Mouse (Mus musculus): ENCODE results near the gene Ctf2. TPM values are rescaled to one million over a fixed set of nuclear protein-coding genes. Genes with fewer than 3 reads are reported as not detected.
"Not testable (repeated sequence)": the region's sequence is repeated elsewhere in the genome, so short reads cannot be mapped to it uniquely, and the experiment has no call there.

The Ctf2 gene
- polyA plus RNA-seq, 1 experiment from 2014 or later, result 0.23 TPM

DNA sequence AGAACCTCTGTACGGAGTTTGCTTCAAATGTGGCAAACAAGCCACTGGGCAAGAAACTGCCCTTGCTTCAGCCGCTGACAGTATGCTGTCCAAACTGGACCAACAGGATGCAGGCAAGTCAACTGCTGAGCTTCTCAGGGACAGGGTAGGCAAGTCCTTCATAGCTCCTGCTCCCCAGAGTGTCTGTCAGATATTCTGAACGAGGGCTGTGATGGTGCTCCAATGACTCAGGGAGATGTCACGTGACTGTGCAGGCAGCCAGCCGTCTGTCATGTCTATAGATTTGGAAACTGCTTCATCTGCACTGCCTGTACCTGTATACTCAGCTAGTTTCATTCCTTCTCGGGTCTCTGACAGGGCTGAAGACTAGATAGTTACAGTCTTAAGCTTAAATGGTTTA lies 33.0 kb downstream of the Ctf2 start:
- H3K4me1 ChIP-seq (replicated peaks; ENCODE audit: control insufficient read depth, insufficient read depth, low read length), result no peaks in the 10 kb centered on the region
- ATAC-seq (ENCODE audit: low read depth), result no peak
- WGBS, result 69% methylated on average over 6 of the region's 6 CpGs
- H3K27ac ChIP-seq (ENCODE audit: low read length), result no peak overlapping the region
- H3K9ac ChIP-seq (ENCODE audit: low read length), result no peak overlapping the region
- H3K36me3 ChIP-seq (ENCODE audit: control insufficient read depth, insufficient read depth, low read length), result peaks cover 13% of the 10 kb centered on the region
- no peaks in the 10 kb centered on the region for H3K27me3 ChIP-seq (ENCODE audit: control insufficient read depth, insufficient read depth, low read depth, low read length)
- H3K4me3 ChIP-seq (ENCODE audit: low read length), result no peak overlapping the region
- H3K9me3 ChIP-seq (ENCODE audit: control insufficient read depth, low read length), result no peaks in the 10 kb centered on the region; the same call in 1 of the 2 replicates
- H3K4me2 ChIP-seq (ENCODE audit: low read depth, low read length), result no peak overlapping the region

DNA sequence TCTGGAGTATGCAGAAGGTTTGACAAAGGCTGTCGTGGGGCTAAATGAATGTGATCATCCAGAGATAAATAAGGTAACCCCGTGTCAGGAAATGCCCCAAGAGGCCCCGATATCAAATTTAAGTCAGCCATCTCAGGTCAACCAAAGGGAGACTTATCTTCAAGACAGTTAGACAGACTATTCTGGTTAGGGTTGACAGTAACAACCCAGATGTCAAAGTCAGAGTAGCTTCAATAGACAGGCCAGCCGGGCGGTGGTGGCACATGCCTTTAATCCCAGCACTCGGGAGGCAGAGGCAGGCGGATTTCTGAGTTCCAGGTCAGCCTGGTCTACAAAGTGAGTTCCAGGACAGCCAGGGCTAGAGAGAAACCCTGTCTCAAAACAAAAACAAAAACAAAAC lies 38.2 kb downstream of the Ctf2 start:
- not testable (repeated sequence) for H3K4me2 ChIP-seq (ENCODE audit: low read depth, low read length); H3K4me3 ChIP-seq (ENCODE audit: low read length); H3K9me3 ChIP-seq (ENCODE audit: control insufficient read depth, low read length); H3K9ac ChIP-seq (ENCODE audit: low read length); H3K27ac ChIP-seq (ENCODE audit: low read length); H3K27me3 ChIP-seq (ENCODE audit: control insufficient read depth, insufficient read depth, low read depth, low read length); H3K4me1 ChIP-seq (replicated peaks; ENCODE audit: control insufficient read depth, insufficient read depth, low read length); ATAC-seq (ENCODE audit: low read depth); H3K36me3 ChIP-seq (ENCODE audit: control insufficient read depth, insufficient read depth, low read length)
- WGBS, result 84% methylated on average over 7 of the region's 7 CpGs

DNA sequence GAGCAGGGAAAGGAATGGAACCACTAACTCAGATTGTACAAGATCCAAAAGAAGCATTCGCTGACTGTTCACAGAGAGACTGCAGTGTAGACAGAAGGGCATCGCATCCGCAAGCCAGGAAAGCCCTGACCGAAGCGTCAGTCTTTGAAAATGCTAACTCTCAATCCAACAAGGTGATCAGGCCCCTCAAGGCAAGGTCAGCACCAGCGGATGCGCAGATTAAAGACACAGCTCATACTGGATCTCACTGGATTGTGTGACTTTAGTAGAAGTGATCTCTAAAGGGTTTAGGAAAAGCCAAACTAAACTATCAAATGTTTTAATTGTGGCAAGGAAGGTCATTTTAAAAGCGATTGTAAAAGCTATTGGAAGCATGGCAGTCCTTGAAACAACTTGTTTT lies 38.7 kb downstream of the Ctf2 start:
- H3K27ac ChIP-seq (ENCODE audit: low read length), result no peak overlapping the region
- peaks cover 7% of the 10 kb centered on the region for H3K4me1 ChIP-seq (replicated peaks; ENCODE audit: control insufficient read depth, insufficient read depth, low read length)
- H3K9ac ChIP-seq (ENCODE audit: low read length), result no peak overlapping the region
- H3K36me3 ChIP-seq (ENCODE audit: control insufficient read depth, insufficient read depth, low read length), result no peaks in the 10 kb centered on the region
- H3K9me3 ChIP-seq (ENCODE audit: control insufficient read depth, low read length), result no peaks in the 10 kb centered on the region
- H3K4me2 ChIP-seq (ENCODE audit: low read depth, low read length), result no peak overlapping the region
- no peak overlapping the region for H3K4me3 ChIP-seq (ENCODE audit: low read length)
- H3K27me3 ChIP-seq (ENCODE audit: control insufficient read depth, insufficient read depth, low read depth, low read length), result no peaks in the 10 kb centered on the region
- ATAC-seq (ENCODE audit: low read depth), result no peak
- WGBS, result 95% methylated on average over 8 of the region's 8 CpGs

DNA sequence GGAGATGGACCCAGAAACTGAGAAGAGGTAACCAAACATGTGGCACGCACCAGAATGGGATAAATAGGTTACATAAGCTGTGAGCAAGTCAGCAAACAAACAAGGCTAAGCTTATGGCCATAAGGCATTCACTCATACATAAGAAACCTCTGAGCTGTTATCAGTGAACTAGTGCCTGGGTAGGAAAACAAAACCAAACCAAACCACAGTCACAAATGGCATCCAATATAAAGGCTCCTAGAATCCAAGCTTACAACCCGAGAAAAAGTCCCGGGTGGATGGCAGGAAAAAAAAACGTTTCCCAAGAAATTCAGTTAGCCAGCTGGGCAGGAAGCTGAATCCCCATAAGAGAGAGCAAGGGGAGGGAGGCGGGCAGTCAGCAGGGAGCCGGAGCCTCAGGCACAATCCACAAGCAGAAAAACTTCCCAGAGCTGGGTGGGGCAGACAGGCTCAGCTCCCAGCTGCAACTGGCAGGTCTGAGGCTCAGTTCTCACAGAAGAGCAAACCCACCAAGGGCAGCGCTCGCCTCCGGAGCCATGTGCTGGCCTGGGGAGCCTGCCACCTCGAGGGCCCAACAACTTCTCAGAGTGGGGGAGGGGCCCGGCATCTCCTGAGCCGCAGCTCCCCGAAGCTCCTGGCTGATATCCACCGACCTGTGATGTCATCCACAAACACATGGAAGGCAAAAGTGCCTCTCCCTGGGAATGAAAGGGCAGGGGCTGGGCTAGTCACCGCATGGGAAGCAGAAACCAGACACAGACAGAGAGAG lies 40.6 kb downstream of the Ctf2 start:
- Histone ChIP-seq H3K4me1 (replicated peaks; ENCODE audit: control insufficient read depth, insufficient read depth, low read length) (peaks cover 7% of the 10 kb centered on the region), H3K9ac (ENCODE audit: low read length) (peak overlapping the region; percentile 67), H3K36me3 (ENCODE audit: control insufficient read depth, insufficient read depth, low read length) (no peaks in the 10 kb centered on the region), H3K27me3 (ENCODE audit: control insufficient read depth, insufficient read depth, low read depth, low read length) (no peaks in the 10 kb centered on the region), H3K4me2 (ENCODE audit: low read depth, low read length) (peak overlapping the region; percentile 64), H3K4me3 (ENCODE audit: low read length) (peak overlapping the region; percentile 43), H3K9me3 (ENCODE audit: control insufficient read depth, low read length) (no peaks in the 10 kb centered on the region), H3K27ac (ENCODE audit: low read length) (peak overlapping the region; percentile 89)
- ATAC-seq (ENCODE audit: low read depth), result peak; percentile 94
- WGBS, result 6% methylated on average over 14 of the region's 15 CpGs

DNA sequence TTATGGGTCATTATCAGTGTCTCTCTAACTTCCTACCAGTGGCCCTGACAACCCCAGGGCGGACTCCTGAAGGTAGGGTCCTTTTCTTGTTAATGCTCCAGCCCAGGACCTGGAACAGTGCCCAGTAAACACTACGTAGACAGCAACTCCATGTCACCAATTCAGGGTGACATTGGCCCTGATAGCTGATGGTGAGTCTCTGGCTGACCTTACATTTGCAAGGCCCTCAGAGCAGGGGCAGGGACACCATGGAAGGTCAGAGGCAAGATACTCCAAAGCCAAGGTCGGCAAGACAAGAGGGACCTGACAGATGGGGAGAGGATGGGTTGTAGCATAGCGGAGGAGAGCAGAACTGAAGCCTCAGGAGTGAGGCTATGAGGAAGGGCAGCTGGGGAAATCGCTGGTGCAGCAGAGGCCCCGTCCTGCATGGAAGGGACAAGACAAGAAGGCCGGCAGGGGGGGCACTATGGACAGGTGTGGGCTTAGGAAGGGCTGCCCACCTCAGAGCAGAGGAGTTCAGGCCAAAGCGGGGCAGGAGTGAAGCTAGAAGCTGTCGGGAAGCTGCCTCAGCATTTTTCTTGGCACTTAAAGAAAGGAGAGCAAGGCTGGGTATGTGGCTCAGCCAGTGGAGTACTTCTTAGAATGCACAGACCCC lies 42.2 kb downstream of the Ctf2 start:
- Histone ChIP-seq H3K9me3 (ENCODE audit: control insufficient read depth, low read length) (no peaks in the 10 kb centered on the region), H3K27ac (ENCODE audit: low read length) (no peak overlapping the region), H3K4me1 (replicated peaks; ENCODE audit: control insufficient read depth, insufficient read depth, low read length) (peaks cover 19% of the 10 kb centered on the region), H3K4me2 (ENCODE audit: low read depth, low read length) (no peak overlapping the region), H3K4me3 (ENCODE audit: low read length) (no peak overlapping the region), H3K36me3 (ENCODE audit: control insufficient read depth, insufficient read depth, low read length) (no peaks in the 10 kb centered on the region), H3K9ac (ENCODE audit: low read length) (no peak overlapping the region), H3K27me3 (ENCODE audit: control insufficient read depth, insufficient read depth, low read depth, low read length) (no peaks in the 10 kb centered on the region)
- ATAC-seq (ENCODE audit: low read depth), result no peak
- WGBS, result 64% methylated on average over 9 of the region's 9 CpGs

DNA sequence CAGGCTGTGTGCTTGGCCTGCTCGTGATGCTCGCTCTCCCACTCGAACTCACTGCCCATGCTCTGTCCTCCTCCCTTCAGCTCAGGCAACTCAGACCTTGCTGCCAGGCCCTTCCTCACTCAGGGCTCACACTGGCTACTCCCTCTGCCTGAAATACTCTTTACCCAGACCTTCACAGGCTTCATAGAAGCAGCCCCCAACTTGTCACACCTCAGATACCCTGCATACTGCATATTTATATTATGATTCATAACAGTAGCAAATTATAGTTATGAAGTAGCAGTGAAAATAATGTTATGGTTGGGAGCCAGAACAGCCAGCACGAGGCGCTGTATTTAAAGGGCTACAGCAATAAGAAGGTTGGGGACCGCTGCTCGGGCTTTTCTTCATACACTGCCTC lies 43.0 kb downstream of the Ctf2 start:
- H3K27me3 ChIP-seq (ENCODE audit: control insufficient read depth, insufficient read depth, low read depth, low read length), result no peaks in the 10 kb centered on the region
- no peak overlapping the region for H3K27ac ChIP-seq (ENCODE audit: low read length)
- H3K36me3 ChIP-seq (ENCODE audit: control insufficient read depth, insufficient read depth, low read length), result no peaks in the 10 kb centered on the region
- H3K4me1 ChIP-seq (replicated peaks; ENCODE audit: control insufficient read depth, insufficient read depth, low read length), result peaks cover 20% of the 10 kb centered on the region
- H3K9ac ChIP-seq (ENCODE audit: low read length), result no peak overlapping the region
- no peak overlapping the region for H3K4me3 ChIP-seq (ENCODE audit: low read length)
- 75% methylated on average over 7 of the region's 7 CpGs for WGBS
- no peak for ATAC-seq (ENCODE audit: low read depth)
- no peak overlapping the region for H3K4me2 ChIP-seq (ENCODE audit: low read depth, low read length)
- no peaks in the 10 kb centered on the region for H3K9me3 ChIP-seq (ENCODE audit: control insufficient read depth, low read length)

DNA sequence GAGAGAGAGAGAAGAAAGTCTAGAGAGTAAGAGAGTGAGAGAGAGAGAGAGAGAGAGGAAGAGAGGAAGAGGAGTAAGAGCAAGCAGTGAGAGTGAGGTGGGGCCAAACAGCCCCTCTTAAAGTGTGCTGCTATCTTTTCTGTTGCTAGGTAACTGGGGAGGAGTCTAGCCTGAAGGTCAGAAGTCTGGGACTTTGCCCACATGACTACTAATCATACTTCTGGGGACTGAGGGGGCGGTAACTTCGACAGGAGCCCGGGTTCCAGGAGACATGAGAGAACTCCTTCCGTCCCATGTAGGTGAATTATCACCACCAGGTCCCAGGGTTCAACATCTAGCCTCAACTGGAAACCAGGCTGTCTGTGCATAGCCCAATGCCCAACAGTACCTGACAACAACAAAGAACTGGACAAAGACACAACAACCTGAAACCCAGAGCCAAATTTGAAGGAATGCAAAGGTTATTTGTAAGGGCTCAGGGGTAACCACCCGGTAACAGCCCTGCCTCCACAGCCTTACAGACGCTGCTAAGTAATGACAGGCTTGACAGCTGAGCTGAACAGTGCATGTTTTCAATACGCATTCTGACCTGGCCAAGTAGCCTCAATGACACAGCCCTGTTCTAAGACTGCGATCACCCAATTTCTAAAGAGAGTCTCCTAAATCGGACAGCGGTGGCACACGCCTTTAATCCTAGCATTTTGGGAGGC lies 45.1 kb downstream of the Ctf2 start:
- Histone ChIP-seq H3K27me3 (ENCODE audit: control insufficient read depth, insufficient read depth, low read depth, low read length) (no peaks in the 10 kb centered on the region), H3K9ac (ENCODE audit: low read length) (no peak overlapping the region), H3K4me2 (ENCODE audit: low read depth, low read length) (no peak overlapping the region), H3K27ac (ENCODE audit: low read length) (no peak overlapping the region), H3K4me3 (ENCODE audit: low read length) (no peak overlapping the region), H3K36me3 (ENCODE audit: control insufficient read depth, insufficient read depth, low read length) (no peaks in the 10 kb centered on the region), H3K9me3 (ENCODE audit: control insufficient read depth, low read length) (no peaks in the 10 kb centered on the region), H3K4me1 (replicated peaks; ENCODE audit: control insufficient read depth, insufficient read depth, low read length) (peaks cover 20% of the 10 kb centered on the region)
- whole genome bisulfite sequencing, result 63% methylated on average over 11 of the region's 11 CpGs
- ATAC-seq (ENCODE audit: low read depth), result no peak

DNA sequence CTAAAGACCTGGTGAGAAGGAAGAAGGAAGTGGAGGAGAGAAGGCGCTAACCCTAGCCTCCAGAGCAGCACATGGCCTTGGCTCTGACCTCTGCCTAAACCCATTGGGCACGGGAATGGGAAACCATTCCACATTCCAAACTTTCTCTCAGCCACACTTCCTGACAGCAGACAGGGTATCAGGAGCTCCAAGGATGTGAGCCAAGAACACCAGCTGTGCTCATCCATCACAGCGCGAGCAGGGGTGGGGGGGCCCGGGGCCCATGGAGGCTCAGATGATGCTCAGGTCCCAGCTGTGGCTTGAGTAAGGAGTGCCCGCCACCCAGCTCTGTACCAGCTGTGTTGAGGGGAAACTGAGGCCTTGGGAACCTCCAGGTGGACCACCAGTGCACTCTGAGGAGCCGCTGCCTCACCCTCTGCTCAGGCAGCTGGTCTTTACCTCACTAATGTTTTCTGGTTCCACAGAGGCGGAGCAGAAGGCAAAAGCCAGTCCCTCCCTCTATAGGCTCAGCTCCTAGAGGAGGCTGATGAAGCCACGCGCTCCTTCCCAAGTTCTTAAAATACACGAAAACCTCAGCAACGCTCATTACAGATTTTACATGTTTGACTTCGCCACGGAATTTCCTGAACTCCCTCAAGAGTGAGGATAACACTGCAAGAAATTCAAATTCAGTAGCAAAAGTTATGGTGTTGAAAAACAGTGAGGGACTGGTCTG lies 46.5 kb downstream of the Ctf2 start:
- 52% methylated on average over 14 of the region's 14 CpGs for WGBS
- peaks cover 13% of the 10 kb centered on the region for H3K4me1 ChIP-seq (replicated peaks; ENCODE audit: control insufficient read depth, insufficient read depth, low read length)
- no peak overlapping the region for H3K4me2 ChIP-seq (ENCODE audit: low read depth, low read length)
- no peaks in the 10 kb centered on the region for H3K27me3 ChIP-seq (ENCODE audit: control insufficient read depth, insufficient read depth, low read depth, low read length)
- peak; percentile 85 for ATAC-seq (ENCODE audit: low read depth)
- H3K4me3 ChIP-seq (ENCODE audit: low read length), result no peak overlapping the region
- no peak overlapping the region for H3K9ac ChIP-seq (ENCODE audit: low read length)
- no peak overlapping the region for H3K27ac ChIP-seq (ENCODE audit: low read length)
- no peaks in the 10 kb centered on the region for H3K36me3 ChIP-seq (ENCODE audit: control insufficient read depth, insufficient read depth, low read length)
- H3K9me3 ChIP-seq (ENCODE audit: control insufficient read depth, low read length), result no peaks in the 10 kb centered on the region

Data from lung, embryonic 16.5 days (tissue).